Mouse (Mus musculus) spleen, adult 2 months (tissue): ENCODE data around the gene Pabpc4.
"Not testable (repeated sequence)": the region's sequence is repeated elsewhere in the genome, so short reads cannot be mapped to it uniquely, and the experiment has no call there.

Experiments used
- CTCF ChIP-seq: fragments of 200-500 bp; IDR thresholded peaks from 2 replicates; pipeline ENCODE4 v1.5.1; 2011; ENCODE audit warnings: mild to moderate bottlenecking, inconsistent platforms; ENCODE audit not compliant: insufficient read depth, insufficient read length, insufficient replicate concordance; ENCODE audit errors: extremely low read depth
- POLR2A ChIP-seq: fragments of 200-500 bp; IDR thresholded peaks from 2 replicates; pipeline ENCODE4 v1.6.1; 2011; ENCODE audit warnings: low read depth, low read length, inconsistent platforms

DNA sequence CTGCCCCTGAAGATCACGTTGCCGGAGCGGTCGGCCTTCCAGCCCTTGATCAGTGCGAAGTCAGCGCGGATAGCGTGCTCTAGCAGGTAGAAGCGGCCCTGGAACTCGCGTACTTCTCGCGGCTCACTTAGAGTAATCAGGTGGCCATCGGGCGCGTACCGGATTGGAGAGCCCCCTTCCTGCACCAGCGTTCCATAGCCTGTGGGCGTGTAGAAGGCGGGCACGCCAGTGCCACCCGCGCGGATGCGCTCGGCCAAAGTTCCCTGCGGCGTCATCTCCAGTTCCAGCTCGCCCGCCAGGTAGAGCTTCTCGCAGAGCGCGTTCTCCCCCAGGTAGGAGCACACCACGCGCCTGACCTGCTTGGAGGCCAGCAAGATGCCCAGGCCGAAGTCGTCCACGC lies 60.8 kb downstream of the Pabpc4 start:
- not testable (repeated sequence) for TF ChIP-seq CTCF, POLR2A
